Mouse (Mus musculus): Measurements from ENCODE around the gene Ctbp2.

DNA sequence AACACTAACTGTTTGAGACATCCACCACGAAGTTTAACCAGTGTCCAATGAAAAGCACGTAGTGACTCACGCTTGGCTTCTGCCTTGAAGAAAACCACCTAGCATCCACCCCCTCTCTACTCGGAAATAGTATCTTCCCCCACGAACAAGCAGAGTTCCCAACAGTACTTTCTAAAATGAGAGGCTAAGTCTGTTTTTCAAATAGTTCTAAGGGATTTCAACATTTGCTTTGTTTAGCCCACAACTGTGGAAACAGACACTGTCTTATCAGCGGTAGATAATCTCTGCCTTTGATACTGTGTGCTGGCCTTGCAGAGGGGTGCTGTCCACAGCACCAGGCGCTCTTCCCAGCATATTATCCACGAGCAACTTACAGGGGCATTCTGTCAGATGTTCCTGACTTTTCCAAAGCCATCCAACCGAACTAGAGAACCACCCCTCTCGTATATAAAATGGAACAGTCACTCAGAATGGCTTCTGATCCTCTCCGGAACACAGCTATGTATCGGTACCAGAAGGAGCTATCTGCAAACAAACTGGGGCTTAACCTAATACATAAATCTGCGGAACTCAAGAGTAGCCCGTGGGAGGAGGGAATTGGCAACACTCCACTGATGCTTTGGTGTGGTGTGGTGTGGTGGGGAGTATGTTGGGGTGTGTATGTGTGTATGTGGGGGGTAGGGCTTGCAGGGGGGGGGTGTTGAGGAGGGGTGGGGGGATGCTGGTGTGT lies 111.4 kb downstream of the Ctbp2 start:
- no peak for TF ChIP-seq CTCF (IDR thresholded peaks at IDR 0.05; ENCODE audit: low read depth)
- no peak for TF ChIP-seq EP300 (IDR thresholded peaks at IDR 0.05; ENCODE audit: low read depth)
